Mouse (Mus musculus): Measurements from ENCODE around the gene Sult2b1.

Gene Sult2b1

GRCm38 (mm10) chr7:45770427-45771082 is 13.9 kb downstream of the Sult2b1 start:
- no peak for DNase-seq (ENCODE audit: low spot score)

- DNase-seq (ENCODE audit: low spot score), result no peak
Measured at GRCm38 (mm10) chr7:45767500-45767899, 17.0 kb downstream of the Sult2b1 start.

GRCm38 (mm10) chr7:45766764-45767163 is 17.7 kb downstream of the Sult2b1 start:
- DNase-seq (ENCODE audit: low spot score), result no peak

DNA sequence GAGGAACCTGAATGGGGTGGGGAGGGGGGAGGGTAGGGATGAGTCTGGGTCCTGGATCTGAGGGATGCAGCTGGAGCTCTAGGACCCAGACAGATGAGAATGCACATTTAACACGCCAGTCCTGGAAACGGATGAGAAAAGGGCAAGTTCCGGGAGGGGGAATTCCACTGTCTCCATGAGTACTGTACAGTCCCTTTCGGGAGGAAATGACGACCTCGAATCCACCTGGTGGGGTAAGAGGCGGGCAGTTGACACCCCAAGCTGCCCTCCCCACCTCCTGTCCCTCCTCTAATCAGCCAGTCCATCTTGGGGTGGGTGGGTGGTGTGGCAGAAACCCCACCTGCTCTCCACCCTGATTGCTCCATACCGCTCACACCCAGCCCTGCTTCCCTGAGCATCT is 18.5 kb downstream of the Sult2b1 start:
- no peak for DNase-seq (ENCODE audit: low spot score)

DNA sequence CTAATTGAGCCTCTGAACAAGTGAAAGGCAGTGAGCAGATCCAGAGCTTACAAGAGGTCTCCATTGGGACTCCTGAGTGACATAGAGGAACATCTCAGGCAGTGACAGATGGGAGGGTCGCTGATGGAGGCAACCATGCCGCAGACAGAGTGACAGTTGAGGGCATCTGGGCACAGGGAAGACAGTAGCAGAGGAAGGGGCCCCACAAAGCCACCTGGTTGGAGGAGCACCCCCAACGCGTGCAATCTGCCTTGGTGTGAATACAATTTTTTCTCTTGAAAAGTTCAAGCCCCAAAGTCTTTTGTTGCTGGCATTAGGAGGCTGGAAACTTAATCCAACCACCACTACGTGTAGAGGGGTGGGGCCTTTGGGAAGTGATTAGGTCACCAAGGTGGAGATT is 24.3 kb downstream of the Sult2b1 start:
- no peak for DNase-seq (ENCODE audit: low spot score)

- no peak for DNase-seq (ENCODE audit: low spot score)
Measured at GRCm38 (mm10) chr7:45759400-45759799, 25.1 kb downstream of the Sult2b1 start.

- no peak for DNase-seq (ENCODE audit: low spot score)
Measured at GRCm38 (mm10) chr7:45755703-45756102, 28.8 kb downstream of the Sult2b1 start.

DNA sequence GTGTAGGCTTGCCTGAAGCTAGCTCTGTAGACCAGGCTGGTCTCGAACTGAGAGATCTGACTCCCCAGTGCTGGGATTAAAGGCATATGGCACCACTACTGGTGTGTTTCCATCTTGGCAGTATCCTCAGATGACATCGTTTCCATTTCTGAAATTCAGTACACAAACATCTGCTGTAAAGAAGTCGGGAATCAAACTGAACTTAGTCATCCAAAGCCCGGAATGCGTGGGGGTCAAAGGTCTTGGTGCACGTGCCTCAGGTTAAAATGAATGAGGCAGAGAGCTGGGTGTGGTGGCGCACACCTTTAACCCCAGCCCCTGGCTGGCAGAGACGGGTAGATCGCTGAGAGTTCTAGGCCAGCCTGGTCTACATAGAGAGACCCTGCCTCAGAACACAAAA is 34.3 kb downstream of the Sult2b1 start:
- no peak for DNase-seq (ENCODE audit: low spot score)

DNA sequence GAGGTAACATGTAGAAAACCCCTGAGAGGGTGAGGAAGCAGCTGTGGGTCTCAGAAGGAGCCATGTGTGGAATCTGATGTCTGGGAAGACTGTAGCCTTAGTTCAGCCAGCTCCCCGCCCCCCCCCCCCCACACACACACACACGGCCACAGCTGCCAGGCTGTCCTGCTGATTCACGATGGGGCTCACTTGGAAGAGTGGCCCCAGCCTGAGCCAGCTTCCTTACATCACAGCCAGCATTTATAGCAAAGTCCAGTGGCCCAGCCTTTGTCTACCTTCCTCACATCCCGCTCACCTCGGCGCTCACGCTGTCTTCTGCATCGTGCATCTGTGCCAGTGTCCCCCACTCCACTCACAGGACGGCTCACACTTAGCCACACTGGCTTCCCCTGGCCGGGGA is 35.1 kb downstream of the Sult2b1 start:
- no peak for DNase-seq (ENCODE audit: low spot score)

DNA sequence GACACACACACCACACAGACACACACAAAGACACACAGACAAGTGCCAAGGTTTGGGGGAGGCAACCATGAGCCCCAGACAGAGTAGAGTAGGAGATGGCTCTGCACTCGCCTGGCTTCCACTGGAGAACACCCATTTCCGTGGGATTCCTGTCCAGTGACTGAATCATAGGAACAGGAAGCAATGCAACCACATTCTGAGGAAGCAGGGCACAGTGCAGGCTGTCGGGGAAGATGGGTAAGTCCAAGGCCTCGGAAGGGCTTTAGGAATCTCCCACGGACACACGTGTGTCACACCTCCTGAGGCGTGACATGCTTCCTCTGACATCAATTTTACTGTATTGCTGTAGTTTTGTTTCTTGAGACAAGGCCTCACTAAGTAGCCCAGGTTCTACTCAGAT is 36.4 kb downstream of the Sult2b1 start:
- no peak for DNase-seq (ENCODE audit: low spot score)

DNA sequence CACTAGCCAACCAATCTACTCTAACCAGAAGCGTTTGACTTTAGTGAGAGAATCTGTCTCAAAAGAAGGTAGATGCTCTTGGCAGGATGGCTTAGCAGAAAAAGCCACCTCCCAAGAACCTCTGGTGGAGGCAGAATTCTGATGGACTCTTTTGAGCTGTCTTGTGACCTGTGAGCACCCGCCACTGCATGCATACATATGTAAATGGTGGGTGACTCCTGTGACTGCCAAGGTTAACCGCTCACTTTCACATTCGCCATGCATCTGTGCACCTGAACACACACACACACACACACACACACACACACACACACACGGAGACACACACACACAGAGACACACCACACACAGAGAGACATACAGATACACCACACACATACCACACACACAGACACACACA is 37.0 kb downstream of the Sult2b1 start:
- DNase-seq (ENCODE audit: low spot score), result no peak

DNA sequence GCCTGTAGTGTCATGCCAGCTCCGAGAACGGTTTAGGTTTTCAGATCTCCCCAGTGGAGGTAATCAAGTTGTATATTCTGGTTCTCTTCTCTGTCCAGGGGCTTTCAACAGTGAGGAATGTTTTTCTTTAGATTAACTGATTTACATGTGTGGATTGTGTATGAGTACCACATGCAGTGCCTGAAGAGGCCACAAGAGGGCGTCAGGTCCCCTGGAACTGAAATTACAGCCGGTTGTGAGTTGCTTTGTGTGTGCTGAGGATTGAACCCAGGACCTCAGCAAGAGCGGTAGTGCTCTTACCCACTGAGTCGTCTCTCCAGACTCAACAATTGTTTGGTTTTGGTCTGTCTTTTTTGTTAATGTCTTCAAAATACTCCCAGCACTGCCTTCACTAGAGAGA is 38.0 kb downstream of the Sult2b1 start:
- DNase-seq (ENCODE audit: low spot score), result no peak

GRCm38 (mm10) chr7:45744387-45744786 is 40.1 kb downstream of the Sult2b1 start:
- no peak for DNase-seq (ENCODE audit: low spot score)

DNA sequence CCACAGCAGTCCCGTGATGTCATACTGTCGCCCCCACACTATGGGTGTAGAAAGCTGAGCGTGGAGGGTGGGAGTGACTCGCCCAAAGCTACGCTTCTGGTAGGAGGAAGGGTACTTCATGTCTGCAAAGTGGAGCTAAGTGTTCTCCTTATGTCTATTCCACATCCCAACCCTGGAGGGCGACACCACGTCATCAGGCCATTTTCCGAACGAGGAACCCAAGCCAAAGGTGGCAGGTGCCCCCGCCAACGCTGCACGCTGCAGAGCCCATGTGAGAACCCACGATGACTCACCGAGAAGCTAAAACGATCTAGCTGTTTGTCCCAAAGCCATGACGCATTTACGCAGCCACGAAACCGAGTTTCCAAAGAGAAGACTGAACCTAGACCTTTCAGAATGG is 42.1 kb downstream of the Sult2b1 start:
- no peak for DNase-seq (ENCODE audit: low spot score)

- DNase-seq (ENCODE audit: low spot score), result no peak
Measured at GRCm38 (mm10) chr7:45741777-45742176, 42.7 kb downstream of the Sult2b1 start.

DNA sequence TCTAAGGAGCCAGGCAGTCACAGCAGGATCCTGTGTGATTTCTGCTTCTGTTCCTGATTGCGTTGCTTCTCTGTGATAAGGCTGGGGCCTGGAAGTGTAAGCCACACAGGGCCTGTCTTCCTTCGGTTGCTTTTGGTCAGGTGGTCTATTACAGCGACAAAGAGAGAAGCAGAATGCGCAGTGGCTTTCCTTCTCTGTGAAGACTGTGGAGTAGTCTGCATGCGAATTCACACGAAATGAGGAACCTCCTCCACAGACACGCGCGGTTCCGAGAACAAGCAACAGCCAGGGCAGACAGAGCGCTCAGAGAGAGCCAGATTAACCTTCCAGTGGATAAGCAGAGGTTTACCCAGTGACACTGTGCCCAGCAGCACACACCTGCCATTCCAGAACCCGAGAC is 43.2 kb downstream of the Sult2b1 start:
- no peak for DNase-seq (ENCODE audit: low spot score)

- DNase-seq (ENCODE audit: low spot score), result no peak
Measured at GRCm38 (mm10) chr7:45739820-45740219, 44.6 kb downstream of the Sult2b1 start.

DNA sequence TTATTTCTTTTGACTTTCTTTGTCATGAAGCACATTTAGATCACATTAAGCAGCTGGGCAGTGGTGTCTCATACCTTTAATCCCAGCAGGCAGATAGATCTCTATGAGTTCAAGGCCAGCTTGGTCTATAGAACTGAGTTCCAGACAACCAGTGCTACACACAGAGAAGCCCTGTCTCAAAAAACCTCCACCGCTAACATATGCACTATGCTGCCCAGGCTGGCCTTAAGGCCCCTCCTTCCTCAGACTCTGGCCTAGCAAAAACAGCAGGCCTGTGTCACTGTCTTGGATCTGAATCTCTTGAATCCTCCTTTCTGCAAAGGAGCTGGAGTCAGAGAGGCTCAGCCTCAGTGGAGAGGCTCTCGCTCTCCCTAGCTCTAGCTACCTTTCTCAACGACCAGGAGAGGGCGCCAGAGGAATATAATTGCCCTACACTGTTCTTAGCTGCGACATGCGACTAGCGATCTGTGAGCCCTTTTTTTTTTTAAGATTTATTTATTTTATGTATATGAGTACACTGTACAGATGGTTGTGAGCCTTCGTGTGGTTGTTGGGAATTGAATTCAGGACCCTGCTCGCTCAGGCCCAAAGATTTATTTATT is 45.2 kb downstream of the Sult2b1 start:
- peak; percentile 81 for DNase-seq (ENCODE audit: low spot score)

DNA sequence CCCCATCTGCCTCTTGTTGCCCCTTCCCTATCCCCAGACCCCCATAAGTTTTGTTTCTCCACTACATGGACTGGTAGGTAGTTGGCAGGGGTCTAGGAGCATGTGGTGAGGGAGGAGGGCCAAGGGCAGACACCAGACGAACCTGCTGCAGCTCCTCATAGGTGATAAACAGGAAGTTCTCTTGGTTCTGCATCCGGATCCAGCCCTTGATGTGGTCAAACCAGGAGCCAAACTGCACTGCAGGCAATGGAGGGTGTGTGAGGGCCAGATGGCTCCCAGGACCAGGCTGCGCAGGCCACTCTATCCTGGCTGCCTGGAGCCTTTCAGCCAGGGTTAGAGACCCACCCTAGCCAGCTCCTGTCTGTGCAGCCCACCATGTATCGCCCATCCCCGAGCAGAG is 51.0 kb downstream of the Sult2b1 start:
- DNase-seq (ENCODE audit: low spot score), result no peak

DNA sequence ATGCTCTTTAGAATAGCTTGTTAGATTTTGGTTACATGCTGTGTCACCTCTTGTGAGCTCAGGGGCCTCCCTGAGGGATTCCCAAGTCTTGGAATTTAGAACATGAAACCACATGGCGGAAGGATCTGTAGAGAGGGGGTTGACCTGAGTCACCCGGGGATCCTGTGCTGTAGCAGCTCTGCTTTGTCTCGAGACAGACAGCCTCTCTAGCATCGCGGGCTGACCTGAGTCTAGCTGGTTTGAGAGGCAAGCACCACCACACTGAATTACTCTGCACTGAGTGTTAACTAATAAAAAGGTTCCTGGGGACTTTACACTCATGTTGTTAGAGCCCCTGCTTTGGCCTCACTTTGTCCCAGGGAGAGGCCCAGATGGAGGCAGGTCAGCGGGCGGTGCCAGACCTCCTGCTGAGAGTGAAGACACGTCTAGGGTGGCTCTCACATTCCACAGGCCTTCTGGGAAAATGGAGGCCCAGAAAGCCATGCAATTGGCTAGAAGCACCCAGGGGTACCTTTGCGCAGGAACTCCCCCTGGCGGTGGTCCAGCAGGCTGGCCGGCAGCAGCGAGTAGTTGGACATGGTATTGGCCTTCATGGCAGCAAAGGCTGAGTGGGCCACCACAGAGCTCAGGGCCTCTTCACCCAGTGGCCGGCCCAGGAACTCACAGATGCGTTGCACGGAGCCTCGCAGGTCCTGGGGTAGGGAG is 53.6 kb downstream of the Sult2b1 start:
- DNase-seq (ENCODE audit: low spot score), result no peak

GRCm38 (mm10) chr7:45727625-45728024 is 56.8 kb downstream of the Sult2b1 start:
- DNase-seq (ENCODE audit: low spot score), result no peak

GRCm38 (mm10) chr7:45726419-45726818 is 58.0 kb downstream of the Sult2b1 start:
- DNase-seq (ENCODE audit: low spot score), result no peak

DNA sequence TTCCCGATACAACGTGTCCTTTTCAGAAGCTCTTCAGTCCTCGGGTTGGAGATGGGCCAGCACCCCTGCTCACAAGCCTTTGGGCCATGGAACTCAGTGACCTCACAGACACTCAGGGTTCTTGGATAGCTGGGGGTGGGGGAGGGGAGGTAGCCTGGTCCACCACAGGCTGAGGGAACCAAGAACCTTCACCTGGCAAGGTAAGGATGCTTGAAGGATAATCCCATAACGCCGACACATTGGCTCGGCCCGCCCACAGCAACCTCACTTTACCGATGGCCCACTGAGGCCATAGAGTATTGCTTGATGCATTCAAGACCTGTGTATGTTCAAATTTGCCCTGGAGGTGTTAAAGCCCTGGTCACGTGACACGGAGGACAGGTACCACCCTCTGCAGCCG is 58.8 kb downstream of the Sult2b1 start, which contains the start of gene Spaca4:
Gene Spaca4, minus strand, starts transcription at position 101 of the 400 bp plus-strand sequence.
- no peak for DNase-seq (ENCODE audit: low spot score)
